Mouse (Mus musculus) erythroblast, embryonic 14.5 days (primary cell): ENCODE measurements around the gene Cnnm2.

Experiments used
- GATA1 ChIP-seq: IDR thresholded peaks from 2 replicates; pipeline ENCODE4 v1.6.1; 2012; ENCODE audit warnings: low read length, inconsistent platforms, mixed read lengths
- TAL1 ChIP-seq: IDR thresholded peaks from 3 replicates; pipeline ENCODE4 v1.6.1; 2012; ENCODE audit warnings: low read length, inconsistent platforms, mixed read lengths

DNA sequence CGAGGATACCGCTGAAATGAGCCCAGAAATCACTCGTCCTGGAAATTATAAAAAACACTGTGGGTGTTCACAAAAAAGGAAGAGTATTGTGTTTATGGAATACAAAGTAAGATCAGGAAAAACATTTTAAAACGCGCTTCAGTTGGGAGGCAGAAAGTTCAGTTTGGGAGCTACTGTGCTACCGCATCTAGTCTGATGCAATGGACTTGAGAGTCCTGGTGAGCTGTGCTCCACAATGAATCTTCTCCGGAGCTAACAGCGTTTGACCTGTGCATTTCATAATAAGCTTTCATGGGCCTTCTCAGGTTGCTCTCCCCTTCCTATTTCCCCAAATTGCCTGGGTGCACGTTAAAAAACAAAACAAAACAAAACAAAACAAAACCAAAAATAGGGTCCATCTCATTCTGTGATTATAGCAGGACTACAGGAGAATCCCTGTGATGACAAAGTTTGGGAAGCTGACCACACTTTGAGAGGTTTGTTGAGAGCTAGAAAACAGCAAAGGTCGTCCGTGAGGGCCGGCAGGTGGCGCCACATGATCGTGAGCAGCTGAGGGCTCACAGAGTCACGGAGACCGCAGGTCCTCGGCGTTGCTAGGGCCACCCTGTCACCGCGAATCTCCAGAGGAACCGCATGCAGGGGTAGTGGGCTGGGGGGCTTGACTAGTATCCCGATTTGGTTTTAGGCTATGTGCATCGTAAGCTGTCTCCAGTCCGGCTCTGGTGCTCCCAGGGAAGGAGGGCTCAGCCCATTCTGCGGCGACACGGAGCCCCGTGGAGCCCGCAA is 828 bp upstream of the Cnnm2 start:
- TF ChIP-seq GATA1, result no peak
- TF ChIP-seq TAL1, result no peak
